Mouse (Mus musculus) cerebellum, postnatal 36 days (tissue): ENCODE measurements around the gene Lrrc55.

Experiments
- DNase-seq, 2 experiments: peaks; one replicate each; pipeline ENCODE4 v3.0.0; 2021 to 2022; ENCODE audit warnings: mixed read lengths in 2 of 2

Lrrc55 gene

DNA sequence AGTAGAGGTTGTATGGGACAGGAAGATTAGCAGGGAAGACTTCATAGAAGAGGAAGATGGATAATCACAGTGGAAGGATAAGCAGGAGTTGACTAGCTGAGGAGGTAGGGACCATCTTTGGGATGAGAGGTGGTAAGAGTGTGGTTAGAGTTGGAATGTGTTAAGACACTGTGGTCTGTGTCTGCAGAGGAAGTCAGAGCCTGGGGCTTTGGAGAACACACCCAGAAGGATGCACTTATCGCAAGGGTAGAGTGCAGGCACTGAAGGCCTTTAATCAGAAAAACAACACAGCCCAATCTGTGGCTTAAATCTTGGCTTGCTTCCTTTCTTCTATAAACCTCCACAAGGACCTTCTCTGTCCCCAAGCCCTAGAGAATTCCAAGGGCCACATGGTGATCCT is 28.7 kb downstream of the Lrrc55 start:
- no peak for DNase-seq

DNA sequence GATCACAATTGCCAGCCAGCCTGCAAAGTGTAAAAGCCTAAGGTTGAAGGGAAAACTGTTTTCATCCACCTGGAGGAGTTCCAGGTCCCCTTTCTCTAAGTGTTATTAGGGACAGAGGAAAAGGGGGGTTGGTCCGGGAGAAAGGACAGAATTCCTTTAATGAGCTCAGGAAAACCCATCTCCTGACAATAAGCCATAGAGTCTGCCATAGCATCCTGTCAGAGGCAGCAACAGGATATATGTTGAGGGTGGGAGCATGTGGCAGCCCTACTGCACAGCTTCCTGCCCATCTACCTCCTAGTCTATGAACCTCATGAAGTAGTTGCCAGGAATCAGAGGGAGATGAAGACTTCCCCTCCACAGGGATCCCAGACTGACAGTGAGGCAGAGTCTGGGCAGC is 29.4 kb downstream of the Lrrc55 start:
- DNase-seq: no peak

DNA sequence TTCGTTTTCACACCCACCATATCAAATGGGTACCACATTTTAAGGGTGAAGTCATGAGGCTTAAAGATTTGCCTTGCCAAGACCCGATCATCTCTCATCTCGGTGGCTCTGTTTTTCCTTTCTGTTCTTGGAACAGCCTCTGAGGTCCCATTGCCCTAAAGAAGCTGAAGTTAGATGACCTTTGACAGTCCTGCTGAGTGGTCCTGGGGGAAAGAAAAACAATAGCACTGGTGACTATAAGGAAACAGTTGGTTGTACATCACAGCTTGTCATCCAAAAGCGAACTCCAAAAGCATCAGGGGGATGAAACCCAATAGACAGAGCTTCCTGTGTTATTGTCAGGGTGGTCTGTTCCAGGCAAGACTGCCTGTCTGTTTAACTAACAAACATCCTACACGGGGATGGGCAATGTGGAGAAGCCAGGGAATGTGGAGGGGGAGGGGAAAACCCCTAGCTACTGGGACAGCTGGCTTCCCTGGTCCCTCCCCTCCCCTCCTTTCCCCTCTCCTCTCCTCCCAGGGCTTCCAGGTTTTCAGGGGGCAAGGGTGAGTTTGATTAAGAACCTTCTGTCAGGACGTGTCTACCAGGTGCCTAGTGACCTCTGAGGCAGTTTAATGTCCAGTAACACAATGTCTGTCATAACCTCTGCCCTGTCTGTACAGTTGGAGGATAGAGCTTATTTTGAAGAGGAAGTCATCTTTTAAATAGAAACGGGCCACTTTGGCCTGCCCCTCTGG is 33.5 kb downstream of the Lrrc55 start:
- no peak for DNase-seq

- DNase-seq: no peak
Observed at GRCm38 (mm10) chr2:85161638-85162093, 35.3 kb downstream of the Lrrc55 start.

- no peak for DNase-seq
Observed at GRCm38 (mm10) chr2:85160901-85161637, 35.9 kb downstream of the Lrrc55 start.

DNA sequence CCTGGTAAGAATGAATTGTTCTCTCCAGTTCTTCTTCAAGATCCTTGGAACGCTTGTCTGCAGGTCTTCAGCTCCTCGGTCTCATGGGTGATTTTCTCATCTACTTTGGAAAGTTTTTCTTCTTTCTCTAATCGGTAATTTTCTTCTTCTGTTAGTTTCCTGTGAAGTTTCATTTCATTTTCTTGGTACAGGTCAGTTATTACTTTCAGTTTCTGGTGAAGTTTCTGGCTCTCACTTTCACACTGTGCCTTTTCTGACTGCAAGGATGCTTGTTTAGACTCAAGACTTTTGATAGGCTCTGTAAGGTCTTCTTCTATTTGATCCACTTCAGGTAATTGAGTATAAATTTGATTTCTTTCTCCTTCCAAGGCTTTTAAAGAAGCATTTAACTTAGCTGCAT is 39.6 kb downstream of the Lrrc55 start:
- no peak for DNase-seq

- no peak for DNase-seq
Observed at GRCm38 (mm10) chr2:85156136-85156535, 40.9 kb downstream of the Lrrc55 start.

DNA sequence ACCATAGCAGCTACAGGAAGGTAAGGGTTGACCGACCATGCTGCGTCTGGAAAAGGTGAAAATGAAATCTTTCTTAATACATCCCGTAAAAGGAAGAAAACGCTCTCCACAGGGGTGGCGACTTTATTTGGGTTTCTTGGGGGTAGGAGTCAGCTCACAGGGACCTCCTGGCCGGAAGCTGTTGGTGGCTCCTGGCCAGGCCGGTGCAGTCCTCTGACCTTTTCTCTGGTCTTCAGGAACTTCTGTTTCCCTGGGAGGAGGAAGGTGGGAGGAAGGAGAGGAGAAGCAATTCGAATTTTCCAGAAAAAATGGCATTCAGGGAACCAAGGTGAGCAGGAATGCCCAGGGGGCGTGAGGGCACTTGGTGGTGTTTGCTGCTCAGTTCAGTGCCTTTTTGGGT is 41.7 kb downstream of the Lrrc55 start:
- DNase-seq: no peak

DNA sequence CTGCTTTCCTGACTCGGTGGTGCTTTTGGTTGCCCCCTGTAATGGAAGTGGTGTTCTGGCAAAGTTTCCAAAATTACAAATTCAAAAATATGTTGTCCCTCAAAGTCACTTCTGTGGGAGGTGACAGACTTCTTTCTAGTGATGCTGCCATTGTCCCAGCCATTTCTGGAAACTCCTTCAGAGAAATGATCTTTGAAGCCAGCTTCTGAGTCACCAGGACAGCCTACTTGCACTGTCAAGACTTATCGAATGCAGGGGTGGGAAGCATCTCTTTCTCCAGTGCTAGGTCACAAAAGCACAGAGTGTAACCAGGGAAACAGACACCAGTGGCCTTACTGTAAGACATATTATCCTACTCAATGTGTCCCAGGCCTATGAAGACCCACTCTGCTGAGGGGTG is 45.8 kb downstream of the Lrrc55 start:
- no peak for DNase-seq

GRCm38 (mm10) chr2:85150373-85150772 is 46.6 kb downstream of the Lrrc55 start:
- DNase-seq: no peak

DNA sequence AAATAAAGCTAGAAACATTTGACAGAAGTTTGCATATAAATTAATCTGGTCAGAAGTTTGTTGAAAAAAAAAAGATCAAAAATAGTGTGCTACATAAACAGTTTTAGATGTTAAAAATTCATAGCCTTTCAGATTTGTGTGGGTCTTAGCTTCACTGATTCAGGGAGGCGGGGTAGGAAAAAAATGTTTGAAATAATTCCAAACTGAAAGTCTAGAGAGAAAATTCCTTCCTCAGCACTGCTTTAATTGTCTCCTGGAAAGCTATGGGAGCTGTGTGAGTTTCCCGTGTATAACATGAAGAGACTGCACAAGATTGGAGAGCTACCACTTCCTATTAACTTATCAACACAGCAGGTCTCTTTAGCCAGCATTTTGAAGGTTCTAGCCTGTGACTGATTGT is 49.5 kb downstream of the Lrrc55 start:
- no peak for DNase-seq

GRCm38 (mm10) chr2:85145346-85145745 is 51.7 kb downstream of the Lrrc55 start:
- DNase-seq: no peak

- no peak for DNase-seq
Observed at GRCm38 (mm10) chr2:85144908-85145307, 52.1 kb downstream of the Lrrc55 start.

DNA sequence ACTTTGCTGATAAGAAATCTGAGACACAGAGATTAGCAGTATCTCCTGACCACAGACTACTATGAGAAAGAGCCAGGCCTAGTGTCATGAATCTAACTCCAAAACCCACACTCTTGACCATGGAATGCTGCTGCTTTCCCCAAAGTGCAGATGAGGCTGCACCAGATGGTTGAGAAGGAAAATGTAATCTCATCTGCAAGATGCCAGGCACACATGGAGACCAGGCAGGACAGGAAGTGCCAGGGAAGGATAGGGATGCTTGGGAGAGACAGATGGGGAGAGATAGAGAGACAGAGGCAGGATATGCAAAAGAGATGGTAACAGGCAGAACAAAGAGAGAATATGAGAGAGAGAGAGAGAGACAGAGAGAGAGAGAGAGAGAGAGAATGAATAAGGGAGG is 56.2 kb downstream of the Lrrc55 start:
- no peak for DNase-seq

GRCm38 (mm10) chr2:85139846-85140245 is 57.2 kb downstream of the Lrrc55 start:
- DNase-seq: no peak

- DNase-seq: no peak
Observed at GRCm38 (mm10) chr2:85139393-85139792, 57.6 kb downstream of the Lrrc55 start.

DNA sequence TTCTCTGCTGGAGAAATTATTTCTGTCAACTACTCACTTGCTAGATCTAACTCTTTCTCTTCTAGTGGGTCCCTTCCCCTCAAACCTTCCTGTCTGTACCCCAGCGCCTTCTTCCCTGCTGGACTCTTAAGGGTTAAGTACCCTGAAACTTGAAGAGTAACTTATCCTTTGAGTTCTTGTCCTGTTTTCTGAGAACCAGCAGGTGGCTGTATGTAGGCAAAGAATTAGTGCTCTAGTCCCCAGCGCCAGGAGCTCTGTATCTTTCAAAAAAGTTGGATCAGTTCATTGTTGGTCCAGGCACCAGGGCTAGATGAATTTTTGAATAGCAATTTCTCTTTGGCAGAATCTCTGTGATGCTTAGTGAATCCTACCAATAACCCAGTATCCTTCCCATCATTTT is 58.9 kb downstream of the Lrrc55 start:
- no peak for DNase-seq

- no peak for DNase-seq
Observed at GRCm38 (mm10) chr2:85137601-85138140, 59.3 kb downstream of the Lrrc55 start.

GRCm38 (mm10) chr2:85136831-85137520 is 60.0 kb downstream of the Lrrc55 start:
- DNase-seq: no peak

DNA sequence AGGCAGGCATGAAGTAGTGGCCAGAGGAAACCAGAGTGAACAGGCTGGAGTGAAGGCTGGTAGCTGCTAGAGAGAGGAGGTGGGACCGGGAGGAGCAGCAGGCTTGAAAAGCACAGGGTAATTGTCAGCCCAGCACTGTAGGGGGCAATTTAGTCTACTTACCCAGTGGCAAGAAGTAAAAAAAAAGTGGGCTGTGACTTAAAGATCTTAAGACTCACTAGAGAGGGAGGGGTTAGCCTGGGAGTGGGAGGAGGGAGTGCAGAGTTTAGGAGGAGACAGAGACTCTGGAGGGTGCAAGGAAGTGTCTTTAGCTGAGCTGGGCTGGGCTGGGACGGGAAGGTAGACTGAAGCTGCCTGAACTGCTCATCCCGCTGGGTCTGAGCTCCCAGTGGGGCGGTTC is 60.9 kb downstream of the Lrrc55 start, which contains the start of gene Aplnr:
Gene Aplnr (plus strand): TSS at position 137 of the 400 bp plus-strand sequence.
- DNase-seq: no peak

DNA sequence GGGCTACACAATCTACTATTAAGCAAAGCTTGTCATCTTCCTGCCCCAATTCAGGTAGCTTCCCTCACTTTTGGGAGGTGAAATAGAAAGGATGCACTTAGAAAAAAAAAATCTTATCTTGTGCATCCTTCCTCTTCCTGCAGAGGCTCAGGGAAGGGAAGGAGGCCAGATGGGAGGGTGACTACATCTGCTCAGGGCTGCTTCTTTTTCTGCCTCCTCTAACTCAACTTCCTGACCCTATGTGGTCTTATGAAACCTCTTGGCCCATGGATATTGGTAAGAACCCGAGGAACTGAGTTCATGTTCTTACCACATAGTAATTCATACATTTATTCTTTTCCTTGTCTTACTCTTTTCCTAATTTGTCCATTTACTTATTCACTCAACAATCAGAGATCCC is 61.9 kb downstream of the Lrrc55 start:
- no peak for DNase-seq

GRCm38 (mm10) chr2:85132204-85132603 is 64.8 kb downstream of the Lrrc55 start:
- DNase-seq: no peak

- no peak for DNase-seq
Observed at GRCm38 (mm10) chr2:85131724-85132123, 65.3 kb downstream of the Lrrc55 start.
